11 mouse cellular contexts compared by ENCODE assay signal in genomic region chr6:17554757-17555156, GRCm38 (mm10).
DNase-seq lines count a peak whose midpoint lies in the region; ATAC-seq and TF ChIP-seq lines count a peak whose summit lies in the region.
"Had no signal": no experiment of that assay in that cellular context is flagged by ENCODE, and none has a peak within 500 bp of the region (broad histone marks: within the 10 kb centered on the region; RNA-seq: fewer than 3 reads in every experiment).

No protein-coding gene starts in this region.

- H3K9ac ChIP-seq in forebrain, embryonic 12.5 days = no peak overlapping the region
- H3K9ac ChIP-seq in forebrain, embryonic 11.5 days (ENCODE audit: low read length) = no peak overlapping the region
- H3K9ac ChIP-seq in hindbrain, postnatal 0 days (replicated peaks; ENCODE audit: low read length) = no peak overlapping the region
- H3K9ac ChIP-seq: embryonic facial prominence, embryonic 13.5 days had no signal

- no peak overlapping the region for H3K27ac ChIP-seq in forebrain, embryonic 12.5 days
- H3K27ac ChIP-seq in forebrain, embryonic 11.5 days (ENCODE audit: low read depth, low read length) = no peak overlapping the region
- H3K27ac ChIP-seq in hindbrain, postnatal 0 days = no peak overlapping the region
- H3K27ac ChIP-seq: embryonic facial prominence, embryonic 13.5 days had no signal

- H3K27me3 ChIP-seq in forebrain, embryonic 12.5 days = no peaks in the 10 kb centered on the region
- no peaks in the 10 kb centered on the region for H3K27me3 ChIP-seq in forebrain, embryonic 11.5 days (ENCODE audit: control insufficient read depth, insufficient read depth, low read length)
- H3K27me3 ChIP-seq in hindbrain, postnatal 0 days (ENCODE audit: insufficient read depth, low read length) = no peaks in the 10 kb centered on the region
- H3K27me3 ChIP-seq: embryonic facial prominence, embryonic 13.5 days had no signal

- TF ChIP-seq CTCF in hindbrain, postnatal 0 days (IDR thresholded peaks at IDR 0.05; ENCODE audit: low read depth) = no peak

- H3K4me1 ChIP-seq in forebrain, embryonic 12.5 days = no peaks in the 10 kb centered on the region
- H3K4me1 ChIP-seq in forebrain, embryonic 11.5 days (replicated peaks; ENCODE audit: control insufficient read depth, insufficient read depth, low read length) = no peaks in the 10 kb centered on the region
- H3K4me1 ChIP-seq in hindbrain, postnatal 0 days (ENCODE audit: insufficient read depth, low read length) = no peaks in the 10 kb centered on the region
- H3K4me1 ChIP-seq: embryonic facial prominence, embryonic 13.5 days had no signal

- 0 out of 2 replicates have a peak, but pooled peaks have one; percentile 33 for ATAC-seq in forebrain, embryonic 12.5 days (ENCODE audit: low FRiP score)
- ATAC-seq in forebrain, embryonic 11.5 days (replicated peaks; ENCODE audit: low FRiP score) = no peak
- peak; percentile 75 for ATAC-seq in hindbrain, postnatal 0 days

- no peak overlapping the region for H3K4me2 ChIP-seq in forebrain, embryonic 12.5 days
- H3K4me2 ChIP-seq in forebrain, embryonic 11.5 days (ENCODE audit: low read depth, low read length, severe bottlenecking) = no peak overlapping the region
- no peak overlapping the region for H3K4me2 ChIP-seq in hindbrain, postnatal 0 days (ENCODE audit: low read depth, low read length)
- H3K4me2 ChIP-seq: embryonic facial prominence, embryonic 13.5 days had no signal

- no peak for DNase-seq in forebrain, embryonic 11.5 days (ENCODE audit: low spot score)
- peak; percentile 35 for DNase-seq in 3134 (ENCODE audit: extremely low read depth, insufficient read length, low spot score)
- peak; percentile 54 for DNase-seq in hindbrain, postnatal 0 days (ENCODE audit: low spot score)
- DNase-seq in kidney, postnatal 36 days = peak; percentile 14 to 68
- DNase-seq in adrenal gland, adult 8-10 months = no peak
- no peak for DNase-seq in adrenal gland, adult 18-20 months (ENCODE audit: low spot score in 2 of 2)
- no peak for DNase-seq in ovary, postnatal 14 days (ENCODE audit: low spot score)
- DNase-seq: layer of hippocampus, postnatal 36 days; lung, postnatal 36 days had no signal

- no peaks in the 10 kb centered on the region for H3K36me3 ChIP-seq in forebrain, embryonic 12.5 days (replicated peaks)
- H3K36me3 ChIP-seq in forebrain, embryonic 11.5 days (ENCODE audit: control insufficient read depth, insufficient read depth, low read length) = no peaks in the 10 kb centered on the region
- H3K36me3 ChIP-seq in hindbrain, postnatal 0 days (ENCODE audit: insufficient read depth, low read length) = no peaks in the 10 kb centered on the region
- H3K36me3 ChIP-seq: embryonic facial prominence, embryonic 13.5 days had no signal

- 65% methylated on average over 3 of the region's 3 CpGs for WGBS in forebrain, embryonic 12.5 days
- WGBS in forebrain, embryonic 11.5 days = 69% methylated on average over 3 of the region's 3 CpGs
- 16% methylated on average over 3 of the region's 3 CpGs for WGBS in hindbrain, postnatal 0 days

- H3K9me3 ChIP-seq in forebrain, embryonic 12.5 days = no peaks in the 10 kb centered on the region
- no peaks in the 10 kb centered on the region for H3K9me3 ChIP-seq in forebrain, embryonic 11.5 days (ENCODE audit: control insufficient read depth, low read length)
- H3K9me3 ChIP-seq in hindbrain, postnatal 0 days (ENCODE audit: low read length) = no peaks in the 10 kb centered on the region
- H3K9me3 ChIP-seq: embryonic facial prominence, embryonic 13.5 days had no signal

- no peak overlapping the region for H3K4me3 ChIP-seq in forebrain, embryonic 12.5 days (replicated peaks)
- no peak overlapping the region for H3K4me3 ChIP-seq in forebrain, embryonic 11.5 days (ENCODE audit: low read depth, low read length)
- no peak overlapping the region for H3K4me3 ChIP-seq in hindbrain, postnatal 0 days (ENCODE audit: low read length)
- H3K4me3 ChIP-seq: embryonic facial prominence, embryonic 13.5 days had no signal

Comparison
In these comparisons a context has a peak if more than half of its experiments do, and no peak if none do; other contexts are left out.
1. DNase-seq: peak in 3134 (single experiment), hindbrain, postnatal 0 days (single experiment) and kidney, postnatal 36 days (2 of 2); none in forebrain, embryonic 11.5 days (single experiment), adrenal gland, adult 8-10 months (single experiment), adrenal gland, adult 18-20 months (0 of 2) and ovary, postnatal 14 days (single experiment).